Mouse (Mus musculus) C2C12 (cell line): ENCODE measurements around the gene Gipc1. TPM values are rescaled to one million over a fixed set of nuclear protein-coding genes. Genes with fewer than 3 reads are reported as not detected.

ENCODE experiments used
- H3K27me3 ChIP-seq: one replicate; pipeline ENCODE4 v1.6.1; 2011; ENCODE audit not compliant: control insufficient read depth, insufficient read depth, insufficient read length
- H3K36me3 ChIP-seq: one replicate; pipeline ENCODE4 v1.6.1; 2011; ENCODE audit not compliant: control insufficient read depth, insufficient read depth
- H3K4me3 ChIP-seq: one replicate; pipeline ENCODE4 v1.5.1; 2011; ENCODE audit warnings: mild to moderate bottlenecking, control low read depth; ENCODE audit not compliant: poor library complexity, insufficient read depth, severe bottlenecking
- H3K79me2 ChIP-seq: one replicate; pipeline ENCODE4 v1.6.1; 2011; ENCODE audit not compliant: control insufficient read depth, insufficient read depth
- H3K79me3 ChIP-seq: one replicate; pipeline ENCODE4 v1.6.1; 2011; ENCODE audit warnings: low read depth, control low read depth
- H3ac ChIP-seq: one replicate; pipeline ENCODE3; 2011; ENCODE audit warnings: low read depth; ENCODE audit not compliant: control insufficient read depth, insufficient read length
- CEBPB ChIP-seq: IDR thresholded peaks from one replicate; pipeline ENCODE4 v1.6.1; 2011; ENCODE audit warnings: low read depth, mild to moderate bottlenecking, control low read depth, moderate library complexity
- CTCF ChIP-seq: IDR thresholded peaks from one replicate; pipeline ENCODE4 v1.5.1; 2011; ENCODE audit not compliant: control insufficient read depth, insufficient read depth, insufficient read length
- FOSL1 ChIP-seq: IDR thresholded peaks from one replicate; pipeline ENCODE4 v1.8.0; 2011; ENCODE audit warnings: mild to moderate bottlenecking, low read length; ENCODE audit not compliant: poor library complexity, insufficient read depth, severe bottlenecking
- MAX ChIP-seq: IDR thresholded peaks from one replicate; pipeline ENCODE4 v1.6.1; 2011; ENCODE audit warnings: mild to moderate bottlenecking, control low read depth
- MYOD1 ChIP-seq: IDR thresholded peaks from one replicate; pipeline ENCODE4 v1.6.1; 2011; ENCODE audit warnings: low read depth; ENCODE audit not compliant: control insufficient read depth, insufficient read length
- MYOG ChIP-seq: IDR thresholded peaks from one replicate; pipeline ENCODE4 v1.6.1; 2011; ENCODE audit not compliant: control insufficient read depth, insufficient read length; ENCODE audit errors: extremely low read depth
- USF1 ChIP-seq: IDR thresholded peaks from one replicate; pipeline ENCODE4 v1.6.1; 2011; ENCODE audit warnings: low read depth, mild to moderate bottlenecking, control low read depth, moderate library complexity
- long read RNA-seq, 2 experiments: library from polyadenylated mRNA; unstranded; transcript quantifications; one replicate each; pipeline ENCODE4 v2.0.0; 2019 to 2020
- polyA plus RNA-seq: library from polyadenylated mRNA; unstranded; fragments of >200 nt; fragmentation: generic; extraction: Trizol; gene quantifications from one replicate; pipeline ENCODE4 v1.2.1, GENCODE M21; 2012; ENCODE audit warnings: missing spikeins

Gene Gipc1
- polyA plus RNA-seq = 81.8 TPM
- long read RNA-seq, experiment 1, transcript Gipc1-201 (7 exons, 1,522 nt) = major isoform, 162 of 205 reads
- long read RNA-seq, experiment 1, partial matches to known transcripts = 34 of 205 reads
- long read RNA-seq, experiment 1, other reads (novel, unspliced or antisense) = 9 of 205 reads
- long read RNA-seq, experiment 2, transcript Gipc1-201 (7 exons, 1,522 nt) = major isoform, 896 of 934 reads
- long read RNA-seq, experiment 2, partial matches to known transcripts = 13 of 934 reads
- long read RNA-seq, experiment 2, other reads (novel, unspliced or antisense) = 25 of 934 reads

DNA sequence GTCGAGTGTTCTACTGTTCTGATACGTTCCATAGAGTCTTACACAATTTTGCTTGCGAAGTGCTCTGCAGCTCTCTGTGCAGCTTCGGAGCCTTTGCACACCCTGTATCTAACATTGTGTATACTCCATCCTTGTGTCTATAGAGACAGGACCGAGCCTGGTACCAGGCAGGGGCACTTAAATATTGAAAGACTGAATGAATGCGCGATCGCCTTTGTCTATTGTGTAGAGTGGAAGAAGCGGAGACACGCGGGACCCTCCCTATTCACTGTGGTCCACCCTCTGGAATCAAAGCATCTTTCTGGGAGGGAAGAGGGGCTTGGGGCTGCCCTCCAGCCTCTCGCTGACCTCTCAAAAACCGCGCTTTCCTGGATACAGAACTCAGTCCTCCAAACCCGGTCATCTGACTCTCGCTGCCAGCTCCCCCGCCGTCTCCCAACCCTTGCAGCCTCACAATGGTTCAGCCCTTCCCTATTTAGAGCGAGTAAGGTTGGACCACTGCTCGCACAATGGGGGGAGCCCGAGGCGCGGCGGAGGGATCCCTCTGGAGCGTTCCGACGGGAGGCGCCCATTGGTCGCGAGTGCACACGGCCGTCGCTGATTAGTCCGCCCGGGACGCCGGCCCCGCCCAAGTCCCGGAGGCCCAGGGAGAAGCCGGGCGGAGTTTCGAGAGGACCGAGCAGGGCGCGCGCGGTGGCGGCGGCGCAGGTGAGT, at the start of gene Gipc1:
Gene Gipc1, plus strand, starts transcription at position 648 of the 714 bp plus-strand sequence.
- Histone ChIP-seq H3K79me2 (peaks cover 23% of the 10 kb centered on the region), H3K27me3 (no peaks in the 10 kb centered on the region), H3K36me3 (peaks cover 4% of the 10 kb centered on the region), H3K4me3 (peak within 1 kb of the TSS; percentile 87), H3K79me3 (no peaks in the 10 kb centered on the region), H3ac (peak within 1 kb of the TSS; percentile 95)
- TF ChIP-seq USF1 (peak; percentile 16), MAX (no peak)

- no peak for TF ChIP-seq MYOG
- TF ChIP-seq CEBPB = no peak
- TF ChIP-seq USF1 = no peak
- TF ChIP-seq FOSL1 = no peak
- TF ChIP-seq MYOD1 = peak; percentile 8
- TF ChIP-seq MAX = no peak
- TF ChIP-seq CTCF = no peak
- Histone ChIP-seq H3K36me3 (peaks cover 31% of the 10 kb centered on the region), H3K79me3 (peaks cover 25% of the 10 kb centered on the region), H3K79me2 (peaks cover 46% of the 10 kb centered on the region), H3K4me3 (peak within 1 kb of the TSS; percentile 94), H3K27me3 (no peaks in the 10 kb centered on the region), H3ac (peak within 1 kb of the TSS; percentile 94)
These were observed 44.6 kb upstream of the Gipc1 start, which contains the start of the genes Tecr and Dnajb1 for GRCm38 (mm10) chr8:83607661-83608397. Gene Tecr (minus strand): TSS chr8:83607971. Gene Dnajb1 (plus strand): TSS chr8:83608193.

DNA sequence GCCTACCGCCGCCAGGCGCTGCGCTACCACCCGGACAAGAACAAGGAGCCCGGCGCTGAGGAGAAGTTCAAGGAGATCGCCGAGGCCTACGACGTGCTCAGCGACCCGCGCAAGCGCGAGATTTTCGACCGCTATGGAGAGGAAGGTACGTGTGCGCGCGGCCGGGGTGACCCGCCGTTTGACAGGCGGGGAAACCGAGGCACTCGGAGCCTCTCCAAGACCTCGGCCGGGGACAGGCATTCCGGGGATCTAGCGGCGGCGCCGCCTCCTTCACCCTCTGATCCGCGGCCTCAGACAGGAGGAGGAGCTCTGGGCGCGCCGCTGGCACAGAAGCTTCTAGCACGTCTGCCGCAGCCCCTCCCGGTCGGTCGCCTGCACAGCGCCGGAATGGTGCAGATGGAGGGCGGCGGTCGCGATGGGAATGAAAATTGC, 44.1 kb upstream of the Gipc1 start:
- no peaks in the 10 kb centered on the region for H3K27me3 ChIP-seq
- peaks cover 46% of the 10 kb centered on the region for H3K79me2 ChIP-seq
- peak overlapping the region; percentile 94 for H3ac ChIP-seq
- TF ChIP-seq CTCF (no peak), CEBPB (no peak), MYOG (no peak), MAX (no peak), MYOD1 (no peak), USF1 (no peak), FOSL1 (no peak)
- peak overlapping the region; percentile 94 for H3K4me3 ChIP-seq
- peaks cover 25% of the 10 kb centered on the region for H3K79me3 ChIP-seq
- H3K36me3 ChIP-seq = peaks cover 34% of the 10 kb centered on the region

DNA sequence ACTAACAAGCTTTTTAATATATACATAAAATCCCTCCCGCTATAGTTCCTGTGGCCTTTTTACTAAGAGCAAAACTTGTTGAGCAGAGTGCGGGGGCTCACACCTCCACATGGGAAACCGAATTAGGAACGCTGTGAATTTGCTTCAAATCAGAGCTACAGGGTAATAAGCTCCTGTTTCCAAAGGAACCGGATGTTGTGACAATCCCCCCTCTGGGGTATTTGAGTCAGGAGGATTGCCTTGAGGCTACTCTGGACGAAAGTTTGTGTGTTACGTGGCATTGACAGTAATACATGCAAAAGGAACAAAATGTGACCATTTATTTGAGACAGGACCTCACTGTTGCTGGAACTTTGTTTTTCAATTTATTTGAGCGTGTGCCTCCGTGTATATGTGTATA, 43.4 kb upstream of the Gipc1 start:
- no peaks in the 10 kb centered on the region for H3K27me3 ChIP-seq
- peaks cover 34% of the 10 kb centered on the region for H3K36me3 ChIP-seq
- no peak for TF ChIP-seq FOSL1
- no peak for TF ChIP-seq CTCF
- TF ChIP-seq MAX = no peak
- no peak for TF ChIP-seq MYOG
- TF ChIP-seq MYOD1 = no peak
- H3K4me3 ChIP-seq = peak overlapping the region; percentile 94
- peaks cover 25% of the 10 kb centered on the region for H3K79me3 ChIP-seq
- H3K79me2 ChIP-seq = peaks cover 46% of the 10 kb centered on the region
- H3ac ChIP-seq = peak overlapping the region; percentile 52

DNA sequence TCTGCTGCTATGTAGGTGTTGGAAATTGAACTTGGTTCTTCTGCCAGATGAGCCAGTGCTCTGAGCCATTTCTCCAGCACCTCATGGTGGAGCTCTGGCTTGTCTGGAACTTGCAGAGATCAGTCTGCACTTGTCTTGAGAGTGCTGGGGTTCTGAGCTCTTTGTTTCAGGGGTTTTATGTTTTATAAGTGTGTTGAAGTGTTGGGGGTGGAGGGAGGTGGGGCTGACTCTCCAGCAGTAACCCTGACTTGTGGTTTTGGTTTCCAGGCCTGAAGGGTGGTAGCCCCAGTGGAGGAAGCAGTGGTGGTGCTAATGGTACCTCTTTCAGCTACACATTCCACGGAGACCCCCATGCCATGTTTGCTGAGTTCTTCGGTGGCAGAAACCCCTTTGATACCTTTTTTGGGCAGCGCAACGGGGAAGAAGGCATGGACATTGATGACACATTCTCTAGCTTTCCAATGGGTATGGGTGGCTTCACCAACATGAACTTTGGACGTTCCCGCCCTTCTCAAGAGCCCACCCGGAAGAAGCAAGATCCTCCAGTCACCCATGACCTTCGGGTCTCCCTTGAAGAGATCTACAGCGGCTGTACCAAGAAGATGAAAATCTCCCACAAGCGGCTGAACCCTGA, 42.8 kb upstream of the Gipc1 start:
- Histone ChIP-seq H3ac (peak overlapping the region; percentile 42), H3K27me3 (no peaks in the 10 kb centered on the region), H3K79me3 (peaks cover 25% of the 10 kb centered on the region), H3K79me2 (peaks cover 46% of the 10 kb centered on the region), H3K4me3 (peak overlapping the region; percentile 94), H3K36me3 (peaks cover 34% of the 10 kb centered on the region)
- TF ChIP-seq CTCF = no peak
- TF ChIP-seq MYOD1 = no peak
- no peak for TF ChIP-seq MYOG
- TF ChIP-seq MAX = no peak
